Mouse (Mus musculus): ENCODE measurements around the gene Gpbar1.

DNA sequence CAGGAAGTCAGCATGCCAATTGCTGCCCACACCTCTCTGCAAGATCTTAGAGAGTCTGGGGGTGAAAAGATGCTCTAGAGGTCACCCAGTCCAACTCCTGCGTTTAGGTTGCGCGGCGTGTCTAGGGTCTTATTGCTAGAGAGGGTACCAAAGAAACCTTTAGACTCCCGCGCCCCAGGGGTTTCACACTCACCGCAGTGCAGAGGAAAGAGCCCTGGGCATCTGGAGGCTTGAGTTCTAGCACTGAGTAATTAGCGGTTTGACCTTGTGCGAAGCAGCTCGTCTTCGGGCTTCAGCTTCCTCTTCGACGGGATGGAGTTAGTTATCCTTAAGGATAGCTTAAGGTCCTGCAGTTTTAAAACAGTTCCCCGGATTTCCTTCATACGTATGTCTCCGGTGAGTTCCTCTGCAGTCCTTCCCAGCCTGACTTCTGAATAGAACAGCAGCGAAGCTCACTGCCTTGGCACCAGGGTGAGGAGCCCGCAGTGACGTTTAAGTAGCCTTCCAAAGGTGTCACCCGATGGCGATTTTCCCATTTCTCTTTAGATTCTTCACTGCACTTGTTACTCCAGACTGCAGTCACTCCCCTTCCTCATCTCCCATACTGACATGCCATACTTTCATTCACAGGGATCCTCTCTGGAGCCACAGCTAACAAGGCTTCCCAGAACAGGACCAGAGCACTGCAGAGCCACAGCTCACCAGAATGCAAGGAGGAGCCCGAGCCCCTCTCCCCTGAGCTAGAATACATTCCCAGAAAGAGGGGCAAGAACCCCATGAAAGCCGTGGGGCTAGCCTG is 7.1 kb downstream of the Gpbar1 start:
- TF ChIP-seq HCFC1 (IDR thresholded peaks at IDR 0.05; ENCODE audit: borderline replicate concordance, insufficient read depth, low read length) (no peak), MAFK (IDR thresholded peaks at IDR 0.05; ENCODE audit: insufficient read depth, low read depth, low read length) (no peak)

All from ES-E14 (cell line).